Mouse (Mus musculus) limb, embryonic 12.5 days (tissue): Measurements from ENCODE around the gene Map3k14. TPM values are rescaled to one million over a fixed set of nuclear protein-coding genes. Genes with fewer than 3 reads are reported as not detected.

ENCODE experiments used
- ATAC-seq: fragments of 200-750 bp; cut with Nextera tagmentation; 2 replicates; pipeline ENCODE4 v1.8.0; 2017; ENCODE audit warnings: low read depth, moderate TSS enrichment; ENCODE audit not compliant: insufficient number of reproducible peaks, insufficient read depth, low FRiP score, low TSS enrichment
- H3K27ac ChIP-seq: fragments of 300-500 bp; sonication (generic); 2 replicates; pipeline ENCODE4 v1.5.1; 2016; ENCODE audit warnings: mild to moderate bottlenecking, moderate library complexity
- H3K27me3 ChIP-seq: fragments of 300-500 bp; sonication (generic); 2 replicates; pipeline ENCODE4 v1.6.1; 2016; ENCODE audit warnings: mild to moderate bottlenecking, moderate library complexity
- H3K36me3 ChIP-seq: fragments of 300-500 bp; sonication (generic); 2 replicates; pipeline ENCODE4 v1.6.1; 2016; ENCODE audit warnings: mild to moderate bottlenecking, moderate library complexity
- H3K4me1 ChIP-seq: fragments of 300-500 bp; sonication (generic); replicated peaks from 2 replicates; pipeline ENCODE4 v1.6.1; 2016
- H3K4me2 ChIP-seq: fragments of 300-500 bp; sonication (generic); 2 replicates; pipeline ENCODE4 v1.6.1; 2016; ENCODE audit warnings: mild to moderate bottlenecking, moderate library complexity
- H3K4me3 ChIP-seq: fragments of 300-500 bp; sonication (generic); replicated peaks from 2 replicates; pipeline ENCODE4 v1.5.1; 2016; ENCODE audit warnings: mild to moderate bottlenecking
- H3K9ac ChIP-seq: fragments of 300-500 bp; sonication (generic); replicated peaks from 2 replicates; pipeline ENCODE4 v1.6.1; 2016; ENCODE audit warnings: mild to moderate bottlenecking, moderate library complexity
- H3K9me3 ChIP-seq: fragments of 300-500 bp; sonication (generic); 2 replicates; pipeline ENCODE4 v1.6.1; 2016; ENCODE audit warnings: mild to moderate bottlenecking, moderate library complexity
- WGBS: fragments of 180-500 bp; shearing (Covaris S2); methylation state at CpG from one replicate; pipeline ENCODE4 v1.1.7; 2016; 5-methylcytosine and 5-hydroxymethylcytosine counted together
- polyA plus RNA-seq: library from polyadenylated mRNA; unstranded; fragments of >200 nt; fragmentation: Nextera tagmentation; extraction: Ambion mirVana; gene quantifications from 2 replicates; pipeline ENCODE4 v1.2.1, GENCODE M21; 2016

Map3k14 gene
- polyA plus RNA-seq, 1 experiment from 2014 or later, result 4.2 TPM

GRCm38 (mm10) chr11:103206203-103206602 is 61.1 kb downstream of the Map3k14 start:
- H3K4me1 ChIP-seq, result peaks cover 6% of the 10 kb centered on the region; the same call in 1 of the 2 replicates
- no peak overlapping the region for H3K4me3 ChIP-seq
- H3K4me2 ChIP-seq, result no peak overlapping the region
- no peaks in the 10 kb centered on the region for H3K36me3 ChIP-seq
- no peak for ATAC-seq
- H3K27ac ChIP-seq, result no peak overlapping the region
- no peaks in the 10 kb centered on the region for H3K9me3 ChIP-seq
- H3K9ac ChIP-seq, result no peak overlapping the region
- WGBS, result 91% methylated on average over 6 of the region's 6 CpGs
- peaks cover 17% of the 10 kb centered on the region for H3K27me3 ChIP-seq

DNA sequence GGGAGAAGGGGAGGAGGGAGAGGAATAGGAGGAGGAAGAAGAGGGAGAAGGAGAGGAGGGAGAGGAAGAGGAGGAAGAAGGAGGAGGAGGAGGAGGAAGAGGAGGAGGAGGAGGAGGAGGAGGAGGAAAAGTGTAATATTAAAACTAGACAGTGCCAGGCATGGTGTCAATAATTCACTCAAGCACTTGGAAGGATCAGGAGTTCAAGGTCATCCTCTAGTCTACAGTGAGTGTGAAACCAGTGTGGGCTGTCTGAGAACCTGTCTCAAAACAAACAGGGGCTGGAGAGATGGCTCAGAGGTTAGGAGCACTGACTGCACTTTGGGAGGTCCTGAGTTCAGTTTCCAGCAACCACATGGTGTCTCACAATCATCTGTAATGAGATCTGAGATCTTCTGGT is 64.9 kb downstream of the Map3k14 start:
- Histone ChIP-seq H3K4me2 (no peak overlapping the region), H3K27me3 (peaks cover 54% of the 10 kb centered on the region), H3K9me3 (no peaks in the 10 kb centered on the region), H3K9ac (no peak overlapping the region), H3K36me3 (no peaks in the 10 kb centered on the region), H3K4me1 (peaks cover 22% of the 10 kb centered on the region), H3K4me3 (no peak overlapping the region), H3K27ac (no peak overlapping the region)
- ATAC-seq, result no peak

DNA sequence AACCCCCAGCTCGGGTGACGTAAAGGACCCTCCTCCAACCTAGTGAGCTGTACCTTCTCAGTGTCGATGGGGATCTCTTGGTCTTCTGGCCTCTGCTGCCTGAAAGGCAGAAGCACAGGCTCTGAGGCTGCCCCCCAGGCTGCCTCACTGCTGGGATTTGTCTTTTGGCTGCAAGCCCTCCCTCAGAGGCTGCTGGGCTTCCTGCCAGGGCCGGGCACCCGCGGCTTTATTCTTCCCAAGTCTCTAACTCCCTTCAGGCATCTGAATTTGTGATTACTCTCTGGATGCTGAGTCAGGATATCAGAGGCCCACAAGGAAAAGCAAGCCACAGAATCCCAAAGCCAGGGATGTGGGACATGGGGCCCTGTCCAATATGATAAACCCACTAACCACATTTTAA is 65.6 kb downstream of the Map3k14 start:
- Histone ChIP-seq H3K9ac (no peak overlapping the region), H3K4me2 (no peak overlapping the region), H3K36me3 (no peaks in the 10 kb centered on the region), H3K4me3 (no peak overlapping the region), H3K4me1 (peaks cover 22% of the 10 kb centered on the region), H3K9me3 (no peaks in the 10 kb centered on the region), H3K27ac (no peak overlapping the region), H3K27me3 (peaks cover 61% of the 10 kb centered on the region)
- WGBS, result 30% methylated on average over 6 of the region's 6 CpGs
- ATAC-seq, result no peak

DNA sequence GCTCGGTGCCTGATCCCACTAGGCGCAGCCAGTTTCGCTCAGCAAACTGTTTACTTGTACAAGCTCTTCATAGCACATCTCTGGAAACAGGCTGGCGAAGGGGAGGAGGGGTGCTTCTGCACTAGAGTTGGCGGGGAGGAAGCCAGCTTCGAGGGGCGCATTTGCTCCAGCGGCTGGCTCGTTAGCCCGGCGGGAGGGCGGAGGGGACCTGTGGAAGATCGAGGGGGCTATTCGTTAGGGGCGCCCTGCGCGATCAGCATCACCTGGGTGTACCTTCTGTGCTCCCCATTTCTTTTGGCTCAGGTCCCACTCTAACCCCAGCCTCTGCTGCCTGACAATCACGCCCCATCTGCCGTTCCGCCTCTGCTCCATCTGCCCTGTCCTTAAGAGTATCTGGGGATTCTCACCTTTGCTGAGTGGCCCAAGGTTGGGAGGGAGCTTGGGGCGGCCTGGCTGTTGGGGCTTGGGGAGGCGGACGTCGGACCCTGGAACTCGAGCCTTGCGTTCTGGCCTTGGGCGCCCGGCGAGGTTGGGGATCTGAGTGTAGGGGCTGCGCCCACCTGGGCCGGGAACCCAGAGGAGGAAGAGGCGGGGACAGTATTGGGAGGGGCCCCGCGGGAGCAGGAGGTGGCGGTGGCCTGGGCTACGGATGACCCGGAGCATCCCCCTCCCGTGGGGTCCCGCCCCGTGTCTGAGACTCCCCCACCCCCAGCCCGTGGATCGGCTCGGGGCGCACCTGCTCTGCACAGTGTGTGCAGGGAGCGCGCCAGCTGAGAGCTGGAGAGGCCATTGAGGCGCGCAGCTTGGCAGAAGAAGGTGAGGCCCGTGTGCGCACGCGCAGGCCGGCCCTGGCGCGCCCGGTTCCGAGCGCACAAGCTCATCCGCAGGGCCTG is 68.1 kb downstream of the Map3k14 start:
- no peak for ATAC-seq
- peaks cover 86% of the 10 kb centered on the region for H3K27me3 ChIP-seq
- H3K4me1 ChIP-seq, result peaks cover 22% of the 10 kb centered on the region
- peak overlapping the region; percentile 53 for H3K9ac ChIP-seq
- no peak overlapping the region for H3K27ac ChIP-seq
- H3K4me2 ChIP-seq, result peak overlapping the region; percentile 84
- 1% methylated on average over 57 of the region's 59 CpGs for WGBS
- H3K4me3 ChIP-seq, result peak overlapping the region; percentile 49
- no peaks in the 10 kb centered on the region for H3K9me3 ChIP-seq
- no peaks in the 10 kb centered on the region for H3K36me3 ChIP-seq

DNA sequence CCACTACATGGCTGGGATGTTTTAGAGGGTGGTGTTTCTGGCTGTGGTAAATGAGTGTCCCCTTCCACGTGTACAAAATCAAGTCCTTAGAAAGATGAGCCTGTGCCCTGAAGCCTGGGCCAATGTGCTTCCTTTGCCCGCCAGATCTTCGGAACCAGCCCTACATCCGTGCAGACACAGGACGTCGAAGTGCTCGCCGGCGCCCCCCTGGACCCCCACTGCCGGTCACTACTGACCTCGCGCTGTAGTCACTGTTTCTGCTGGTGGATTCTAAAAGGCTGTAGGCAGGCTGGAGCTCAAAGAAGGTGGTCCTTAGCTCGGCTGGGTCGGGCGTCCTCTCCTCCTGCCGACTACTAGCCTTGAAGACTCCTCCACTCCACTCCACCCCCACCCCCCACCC is 68.9 kb downstream of the Map3k14 start:
- Histone ChIP-seq H3K4me1 (peaks cover 25% of the 10 kb centered on the region), H3K9me3 (no peaks in the 10 kb centered on the region), H3K4me2 (peak overlapping the region; percentile 84), H3K9ac (no peak overlapping the region), H3K27me3 (peaks cover 94% of the 10 kb centered on the region), H3K4me3 (peak overlapping the region; percentile 49), H3K36me3 (no peaks in the 10 kb centered on the region), H3K27ac (no peak overlapping the region)
- ATAC-seq, result no peak
- 4% methylated on average over 16 of the region's 16 CpGs for WGBS

DNA sequence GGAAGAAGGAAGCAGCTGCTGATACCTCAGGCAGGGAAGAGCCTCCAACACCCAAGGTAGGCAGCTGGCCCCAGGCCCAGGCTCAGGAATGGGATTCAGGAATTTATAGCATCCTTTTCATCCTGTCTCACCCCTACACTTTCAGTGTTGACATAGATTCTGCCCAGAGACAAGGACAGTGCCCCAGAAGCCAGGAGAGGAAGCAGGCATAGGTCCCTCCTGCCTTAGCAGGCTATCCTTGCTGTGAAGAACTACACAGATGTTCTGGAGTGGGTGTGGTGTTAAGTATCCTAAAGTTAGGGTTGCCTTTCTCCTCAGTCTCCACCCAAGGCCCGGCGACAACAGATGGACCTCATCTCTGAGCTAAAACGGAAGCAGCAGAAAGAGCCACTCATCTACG is 69.9 kb downstream of the Map3k14 start:
- no peak overlapping the region for H3K4me3 ChIP-seq
- no peaks in the 10 kb centered on the region for H3K9me3 ChIP-seq
- no peak overlapping the region for H3K9ac ChIP-seq
- ATAC-seq, result no peak
- peaks cover 100% of the 10 kb centered on the region for H3K27me3 ChIP-seq
- WGBS, result 91% methylated on average over 4 of the region's 4 CpGs
- no peak overlapping the region for H3K4me2 ChIP-seq
- H3K4me1 ChIP-seq, result peaks cover 35% of the 10 kb centered on the region
- no peak overlapping the region for H3K27ac ChIP-seq
- H3K36me3 ChIP-seq, result no peaks in the 10 kb centered on the region

DNA sequence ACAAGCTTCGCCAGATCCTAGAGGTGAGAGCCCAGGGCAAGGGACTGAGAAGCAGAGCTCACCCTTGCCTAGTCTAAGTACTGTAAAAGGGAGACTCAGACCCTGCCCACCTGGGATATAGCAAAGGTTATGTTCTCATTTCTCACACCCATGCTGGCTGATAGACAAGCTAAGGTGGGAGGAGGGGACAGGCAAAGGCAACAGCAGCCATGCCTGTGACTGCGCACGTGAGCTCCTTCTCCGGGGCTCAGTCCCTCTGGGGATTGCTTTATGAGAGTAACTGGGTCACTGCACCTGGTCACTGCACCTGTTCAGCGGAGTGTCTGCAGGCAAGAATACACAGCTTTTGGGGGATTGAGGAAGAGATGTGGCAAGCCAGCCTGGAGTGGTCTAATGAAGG is 71.6 kb downstream of the Map3k14 start:
- Histone ChIP-seq H3K4me3 (no peak overlapping the region), H3K4me1 (peaks cover 29% of the 10 kb centered on the region), H3K27me3 (peaks cover 100% of the 10 kb centered on the region), H3K9ac (no peak overlapping the region), H3K36me3 (no peaks in the 10 kb centered on the region), H3K4me2 (no peak overlapping the region), H3K27ac (no peak overlapping the region), H3K9me3 (no peaks in the 10 kb centered on the region)
- no peak for ATAC-seq
- 84% methylated on average over 5 of the region's 5 CpGs for WGBS

GRCm38 (mm10) chr11:103195236-103195635 is 72.0 kb downstream of the Map3k14 start:
- WGBS, result 91% methylated on average over 18 of the region's 18 CpGs
- H3K4me3 ChIP-seq, result no peak overlapping the region
- no peak overlapping the region for H3K9ac ChIP-seq
- no peak overlapping the region for H3K27ac ChIP-seq
- H3K4me1 ChIP-seq, result peaks cover 29% of the 10 kb centered on the region
- H3K27me3 ChIP-seq, result peaks cover 100% of the 10 kb centered on the region
- no peak overlapping the region for H3K4me2 ChIP-seq
- no peak for ATAC-seq
- no peaks in the 10 kb centered on the region for H3K36me3 ChIP-seq
- H3K9me3 ChIP-seq, result no peaks in the 10 kb centered on the region

DNA sequence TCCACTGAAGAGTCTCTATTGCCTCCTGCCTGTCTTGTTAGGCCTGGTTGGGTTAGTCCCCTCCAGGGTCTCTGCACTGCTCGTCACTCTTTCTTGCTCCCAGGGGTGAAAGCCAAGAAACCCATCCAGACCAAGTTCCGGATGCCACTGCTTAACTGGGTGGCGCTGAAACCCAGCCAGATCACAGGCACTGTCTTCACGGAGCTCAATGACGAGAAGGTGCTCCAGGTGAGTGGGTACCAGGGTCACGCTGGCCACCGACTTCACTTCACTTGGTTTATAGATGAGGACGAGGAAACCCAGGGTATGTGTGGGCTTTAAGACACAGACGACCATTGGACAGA is 73.5 kb downstream of the Map3k14 start:
- Histone ChIP-seq H3K4me3 (no peak overlapping the region), H3K9me3 (no peaks in the 10 kb centered on the region), H3K36me3 (no peaks in the 10 kb centered on the region), H3K4me1 (peaks cover 19% of the 10 kb centered on the region), H3K27me3 (peaks cover 95% of the 10 kb centered on the region), H3K27ac (no peak overlapping the region), H3K9ac (no peak overlapping the region), H3K4me2 (no peak overlapping the region)
- no peak for ATAC-seq
- WGBS, result 28% methylated on average over 9 of the region's 9 CpGs

- Histone ChIP-seq H3K27ac (no peak overlapping the region), H3K9ac (0 out of 2 replicates have a peak overlapping the region, but pooled peaks have one; percentile 27), H3K4me3 (peak overlapping the region; percentile 27), H3K36me3 (no peaks in the 10 kb centered on the region), H3K4me2 (peak overlapping the region; percentile 51), H3K4me1 (peaks cover 13% of the 10 kb centered on the region), H3K9me3 (no peaks in the 10 kb centered on the region), H3K27me3 (peaks cover 89% of the 10 kb centered on the region)
- 4% methylated on average over 40 of the region's 44 CpGs for WGBS
- no peak for ATAC-seq
Observed at GRCm38 (mm10) chr11:103192956-103193824, 74.1 kb downstream of the Map3k14 start.

GRCm38 (mm10) chr11:103192230-103192955 is 74.9 kb downstream of the Map3k14 start:
- H3K9ac ChIP-seq, result peak overlapping the region; percentile 44; the same call in 1 of the 2 replicates
- H3K4me2 ChIP-seq, result peak overlapping the region; percentile 51
- peak overlapping the region; percentile 27 for H3K4me3 ChIP-seq
- 14% methylated on average over 28 of the region's 28 CpGs for WGBS
- no peaks in the 10 kb centered on the region for H3K36me3 ChIP-seq
- H3K27me3 ChIP-seq, result peaks cover 81% of the 10 kb centered on the region
- no peak for ATAC-seq
- H3K27ac ChIP-seq, result no peak overlapping the region
- peaks cover 13% of the 10 kb centered on the region; the same call in 1 of the 2 replicates for H3K4me1 ChIP-seq
- H3K9me3 ChIP-seq, result no peaks in the 10 kb centered on the region
